Mouse (Mus musculus): ENCODE measurements around the gene Tmem203.

Gene Tmem203

GRCm38 (mm10) chr2:25292054-25292544, 36.9 kb downstream of the Tmem203 start:
- Histone ChIP-seq H3K36me3 (ENCODE audit: insufficient read depth, low read length) (peaks cover 36% of the 10 kb centered on the region), H3K27me3 (ENCODE audit: insufficient read depth, low read length) (peaks cover 81% of the 10 kb centered on the region), H3K4me3 (replicated peaks; ENCODE audit: low read length) (peak overlapping the region; percentile 78), H3K4me1 (replicated peaks; ENCODE audit: low read depth, low read length) (peaks cover 82% of the 10 kb centered on the region), H3K9me3 (ENCODE audit: low read length) (no peaks in the 10 kb centered on the region)
- TF ChIP-seq NANOG (IDR thresholded peaks at IDR 0.05; ENCODE audit: borderline replicate concordance, low read length): no peak
- TF ChIP-seq CTCF (conservative IDR thresholded peaks at IDR 0.05; ENCODE audit: low read length): no peak
- TF ChIP-seq POU5F1 (IDR thresholded peaks at IDR 0.05; ENCODE audit: borderline replicate concordance, low read length): no peak

- no peak for TF ChIP-seq POU5F1 (IDR thresholded peaks at IDR 0.05; ENCODE audit: borderline replicate concordance, low read length)
- TF ChIP-seq CTCF (conservative IDR thresholded peaks at IDR 0.05; ENCODE audit: low read length): peak; percentile 86
- no peaks in the 10 kb centered on the region for H3K9me3 ChIP-seq (ENCODE audit: low read length)
- H3K27me3 ChIP-seq (ENCODE audit: insufficient read depth, low read length): peaks cover 78% of the 10 kb centered on the region
- peaks cover 80% of the 10 kb centered on the region for H3K4me1 ChIP-seq (replicated peaks; ENCODE audit: low read depth, low read length)
- peak overlapping the region; percentile 78 for H3K4me3 ChIP-seq (replicated peaks; ENCODE audit: low read length)
- H3K36me3 ChIP-seq (ENCODE audit: insufficient read depth, low read length): peaks cover 44% of the 10 kb centered on the region
These were observed 37.6 kb downstream of the Tmem203 start for GRCm38 (mm10) chr2:25292856-25293255.

GRCm38 (mm10) chr2:25293706-25294105, 38.5 kb downstream of the Tmem203 start:
- no peak for TF ChIP-seq NANOG (IDR thresholded peaks at IDR 0.05; ENCODE audit: borderline replicate concordance, low read length)
- TF ChIP-seq CTCF (conservative IDR thresholded peaks at IDR 0.05; ENCODE audit: low read length): no peak
- TF ChIP-seq POU5F1 (IDR thresholded peaks at IDR 0.05; ENCODE audit: borderline replicate concordance, low read length): no peak
- Histone ChIP-seq H3K4me3 (replicated peaks; ENCODE audit: low read length) (no peak overlapping the region), H3K9me3 (ENCODE audit: low read length) (no peaks in the 10 kb centered on the region), H3K4me1 (replicated peaks; ENCODE audit: low read depth, low read length) (peaks cover 80% of the 10 kb centered on the region), H3K27me3 (ENCODE audit: insufficient read depth, low read length) (peaks cover 70% of the 10 kb centered on the region), H3K36me3 (ENCODE audit: insufficient read depth, low read length) (peaks cover 52% of the 10 kb centered on the region)

- H3K4me1 ChIP-seq (replicated peaks; ENCODE audit: low read depth, low read length): peaks cover 48% of the 10 kb centered on the region
- TF ChIP-seq NANOG (IDR thresholded peaks at IDR 0.05; ENCODE audit: borderline replicate concordance, low read length) (no peak), CTCF (conservative IDR thresholded peaks at IDR 0.05; ENCODE audit: low read length) (no peak), POU5F1 (IDR thresholded peaks at IDR 0.05; ENCODE audit: borderline replicate concordance, low read length) (no peak)
- H3K9me3 ChIP-seq (ENCODE audit: low read length): no peaks in the 10 kb centered on the region
- peaks cover 36% of the 10 kb centered on the region for H3K27me3 ChIP-seq (ENCODE audit: insufficient read depth, low read length)
- H3K4me3 ChIP-seq (replicated peaks; ENCODE audit: low read length): no peak overlapping the region
- peaks cover 62% of the 10 kb centered on the region for H3K36me3 ChIP-seq (ENCODE audit: insufficient read depth, low read length)
These were observed 41.9 kb downstream of the Tmem203 start for GRCm38 (mm10) chr2:25297093-25297492.

GRCm38 (mm10) chr2:25298046-25298445, 42.8 kb downstream of the Tmem203 start:
- peaks cover 70% of the 10 kb centered on the region for H3K36me3 ChIP-seq (ENCODE audit: insufficient read depth, low read length)
- peaks cover 43% of the 10 kb centered on the region for H3K4me1 ChIP-seq (replicated peaks; ENCODE audit: low read depth, low read length)
- H3K27me3 ChIP-seq (ENCODE audit: insufficient read depth, low read length): peaks cover 31% of the 10 kb centered on the region
- no peaks in the 10 kb centered on the region for H3K9me3 ChIP-seq (ENCODE audit: low read length)
- no peak for TF ChIP-seq CTCF (conservative IDR thresholded peaks at IDR 0.05; ENCODE audit: low read length)
- TF ChIP-seq POU5F1 (IDR thresholded peaks at IDR 0.05; ENCODE audit: borderline replicate concordance, low read length): no peak
- no peak for TF ChIP-seq NANOG (IDR thresholded peaks at IDR 0.05; ENCODE audit: borderline replicate concordance, low read length)
- no peak overlapping the region for H3K4me3 ChIP-seq (replicated peaks; ENCODE audit: low read length)

- Histone ChIP-seq H3K36me3 (ENCODE audit: insufficient read depth, low read length) (peaks cover 67% of the 10 kb centered on the region), H3K4me3 (replicated peaks; ENCODE audit: low read length) (no peak overlapping the region), H3K4me1 (replicated peaks; ENCODE audit: low read depth, low read length) (peaks cover 29% of the 10 kb centered on the region), H3K27me3 (ENCODE audit: insufficient read depth, low read length) (peaks cover 52% of the 10 kb centered on the region), H3K9me3 (ENCODE audit: low read length) (no peaks in the 10 kb centered on the region)
- no peak for TF ChIP-seq CTCF (conservative IDR thresholded peaks at IDR 0.05; ENCODE audit: low read length)
These were observed 48.2 kb downstream of the Tmem203 start for GRCm38 (mm10) chr2:25303452-25303851.

- Histone ChIP-seq H3K27me3 (ENCODE audit: insufficient read depth, low read length) (peaks cover 58% of the 10 kb centered on the region), H3K4me3 (replicated peaks; ENCODE audit: low read length) (no peak overlapping the region)
- no peak for TF ChIP-seq POU5F1 (IDR thresholded peaks at IDR 0.05; ENCODE audit: borderline replicate concordance, low read length)
These were observed 48.9 kb downstream of the Tmem203 start for GRCm38 (mm10) chr2:25303931-25304656.

GRCm38 (mm10) chr2:25304657-25305541, 49.7 kb downstream of the Tmem203 start:
- Histone ChIP-seq H3K9me3 (ENCODE audit: low read length) (no peaks in the 10 kb centered on the region), H3K27me3 (ENCODE audit: insufficient read depth, low read length) (peaks cover 60% of the 10 kb centered on the region), H3K4me3 (replicated peaks; ENCODE audit: low read length) (peak overlapping the region; percentile 76), H3K36me3 (ENCODE audit: insufficient read depth, low read length) (peaks cover 75% of the 10 kb centered on the region), H3K4me1 (replicated peaks; ENCODE audit: low read depth, low read length) (peaks cover 36% of the 10 kb centered on the region)
- TF ChIP-seq POU5F1 (IDR thresholded peaks at IDR 0.05; ENCODE audit: borderline replicate concordance, low read length): no peak
- no peak for TF ChIP-seq CTCF (conservative IDR thresholded peaks at IDR 0.05; ENCODE audit: low read length)
- no peak for TF ChIP-seq NANOG (IDR thresholded peaks at IDR 0.05; ENCODE audit: borderline replicate concordance, low read length)

More at GRCm38 (mm10) chr2:25303931-25304656, 48.9 kb downstream of the Tmem203 start:
- Histone ChIP-seq H3K36me3 (ENCODE audit: insufficient read depth, low read length) (peaks cover 72% of the 10 kb centered on the region), H3K9me3 (ENCODE audit: low read length) (no peaks in the 10 kb centered on the region), H3K4me1 (replicated peaks; ENCODE audit: low read depth, low read length) (peaks cover 34% of the 10 kb centered on the region)

All from E14TG2a.4 (cell line).